Mouse (Mus musculus) MEL (cell line): ENCODE measurements around the gene Leng1. TPM values are rescaled to one million over a fixed set of nuclear protein-coding genes. Genes with fewer than 3 reads are reported as not detected.
A peak's percentile ranks its signal among the peaks of the same experiment; 100 is the strongest.
"Not testable (repeated sequence)": the region's sequence is repeated elsewhere in the genome, so short reads cannot be mapped to it uniquely, and the experiment has no call there.

Experiments
- DNase-seq: peaks from one replicate; pipeline ENCODE4 v3.0.0; 2011; ENCODE audit warnings: low read depth, low spot score
- H3K27ac ChIP-seq: 2 replicates; pipeline ENCODE4 v1.5.1; 2012; ENCODE audit warnings: low read depth, mild to moderate bottlenecking, control low read depth, low read length, moderate library complexity; ENCODE audit not compliant: control insufficient read depth
- H3K27me3 ChIP-seq, 2 experiments: fragments of 150-350 bp in 1 of 2; sonication (generic) in 1 of 2; 2 replicates each; pipeline ENCODE4 v1.6.1; 2012; ENCODE audit warnings: low read length in 2 of 2, mild to moderate bottlenecking in 2 of 2, improper control_type of control experiment in 1 of 2, moderate library complexity in 1 of 2; ENCODE audit not compliant: insufficient read depth in 2 of 2, control insufficient read depth in 1 of 2
- H3K36me3 ChIP-seq, 2 experiments: 2 replicates each; pipeline ENCODE4 v1.6.1; 2012 to 2014; ENCODE audit warnings: low read length in 2 of 2, improper control_type of control experiment in 1 of 2, inconsistent platforms in 1 of 2, mild to moderate bottlenecking in 1 of 2; ENCODE audit not compliant: insufficient read depth in 2 of 2, control insufficient read depth in 1 of 2
- H3K4me1 ChIP-seq, 2 experiments: fragments of 150-350 bp in 1 of 2; sonication (generic) in 1 of 2; 2 replicates each; pipeline ENCODE4 v1.6.1; 2012; ENCODE audit warnings: low read length in 2 of 2, improper control_type of control experiment in 1 of 2, mild to moderate bottlenecking in 1 of 2; ENCODE audit not compliant: insufficient read depth in 2 of 2, control insufficient read depth in 1 of 2
- H3K4me3 ChIP-seq, 2 experiments: fragments of 150-350 bp in 1 of 2; sonication (generic) in 1 of 2; 2 replicates each; pipeline ENCODE4 v1.5.1; 2012; ENCODE audit warnings: low read depth in 2 of 2, low read length in 2 of 2, mild to moderate bottlenecking in 2 of 2, moderate library complexity in 2 of 2, control low read depth in 1 of 2, improper control_type of control experiment in 1 of 2; ENCODE audit not compliant: control insufficient read depth in 1 of 2, insufficient read depth in 1 of 2
- H3K79me2 ChIP-seq: 2 replicates; pipeline ENCODE4 v1.6.1; 2012; ENCODE audit warnings: mild to moderate bottlenecking, low read length, moderate library complexity; ENCODE audit not compliant: control insufficient read depth, poor library complexity, insufficient read depth
- H3K9ac ChIP-seq: 2 replicates; pipeline ENCODE4 v1.6.1; 2012; ENCODE audit warnings: low read depth, mild to moderate bottlenecking, control low read depth, low read length, moderate library complexity; ENCODE audit not compliant: control insufficient read depth, poor library complexity, severe bottlenecking
- H3K9me3 ChIP-seq: fragments of 150-350 bp; sonication (generic); replicated peaks from 2 replicates; pipeline ENCODE4 v1.6.1; 2012; ENCODE audit warnings: mild to moderate bottlenecking, low read length, improper control_type of control experiment, moderate library complexity; ENCODE audit not compliant: insufficient read depth
- CHD1 ChIP-seq: IDR thresholded peaks from 2 replicates; pipeline ENCODE4 v1.6.1; 2012; ENCODE audit warnings: low read depth, mild to moderate bottlenecking, inconsistent platforms, low read length, improper control_type of control experiment
- ETS1 ChIP-seq: IDR thresholded peaks from 2 replicates; pipeline ENCODE4 v1.6.1; 2012; ENCODE audit warnings: low read depth, mild to moderate bottlenecking, inconsistent platforms, low read length, improper control_type of control experiment, moderate library complexity
- GATA1 ChIP-seq: IDR thresholded peaks from 2 replicates; pipeline ENCODE4 v1.6.1; 2011; ENCODE audit warnings: low read depth, low read length, improper control_type of control experiment
- JUND ChIP-seq: IDR thresholded peaks from 2 replicates; pipeline ENCODE4 v1.6.1; 2011; ENCODE audit warnings: low read depth, mild to moderate bottlenecking, improper control_type of control experiment, low read length
- KAT2A ChIP-seq: conservative IDR thresholded peaks from 2 replicates; pipeline ENCODE4 v1.6.1; 2012; ENCODE audit warnings: low read depth, low read length, improper control_type of control experiment, inconsistent platforms
- MAX ChIP-seq: IDR thresholded peaks from 2 replicates; pipeline ENCODE4 v1.6.1; 2011; ENCODE audit warnings: low read length, improper control_type of control experiment
- MXI1 ChIP-seq: IDR thresholded peaks from 2 replicates; pipeline ENCODE4 v1.6.1; 2011; ENCODE audit warnings: mild to moderate bottlenecking, low read depth, low read length, improper control_type of control experiment
- MYC ChIP-seq: IDR thresholded peaks from 2 replicates; pipeline ENCODE4 v1.6.1; 2011; ENCODE audit warnings: low read depth, mild to moderate bottlenecking, low read length, improper control_type of control experiment, moderate library complexity
- NRF1 ChIP-seq: IDR thresholded peaks from 2 replicates; pipeline ENCODE4 v1.6.1; 2014; ENCODE audit warnings: low read depth, mild to moderate bottlenecking, inconsistent platforms, low read length, improper control_type of control experiment, moderate library complexity; ENCODE audit not compliant: poor library complexity, insufficient read depth, severe bottlenecking
- POLR2A ChIP-seq, 2 experiments: IDR thresholded peaks; 2 replicates each; pipeline ENCODE4 v1.6.1; 2011 to 2012; ENCODE audit warnings: low read length in 2 of 2, mild to moderate bottlenecking in 2 of 2, control low read depth in 1 of 2, improper control_type of control experiment in 1 of 2, low read depth in 1 of 2, moderate library complexity in 1 of 2; ENCODE audit not compliant: control insufficient read depth in 1 of 2, insufficient read depth in 1 of 2, poor library complexity in 1 of 2
- RAD21 ChIP-seq: IDR thresholded peaks from 2 replicates; pipeline ENCODE4 v1.6.1; 2011; ENCODE audit warnings: mild to moderate bottlenecking, low read depth, low read length, improper control_type of control experiment
- SIN3A ChIP-seq: IDR thresholded peaks from 2 replicates; pipeline ENCODE4 v1.6.1; 2012; ENCODE audit warnings: low read length, improper control_type of control experiment, inconsistent platforms
- SMC3 ChIP-seq: IDR thresholded peaks from 2 replicates; pipeline ENCODE4 v1.6.1; 2011; ENCODE audit warnings: low read depth, low read length, improper control_type of control experiment
- TCF12 ChIP-seq: IDR thresholded peaks from 2 replicates; pipeline ENCODE4 v1.6.1; 2014; ENCODE audit warnings: low read depth, mild to moderate bottlenecking, inconsistent platforms, low read length, improper control_type of control experiment, moderate library complexity
- UBTF ChIP-seq: IDR thresholded peaks from 2 replicates; pipeline ENCODE4 v1.6.1; 2012; ENCODE audit warnings: low read depth, mild to moderate bottlenecking, inconsistent platforms, low read length, improper control_type of control experiment, moderate library complexity, borderline replicate concordance; ENCODE audit not compliant: insufficient read depth
- USF1 ChIP-seq: IDR thresholded peaks from 2 replicates; pipeline ENCODE4 v1.6.1; 2014; ENCODE audit warnings: low read depth, mild to moderate bottlenecking, inconsistent platforms, low read length, improper control_type of control experiment, moderate library complexity
- USF2 ChIP-seq, 2 experiments: IDR thresholded peaks; 2 replicates each; pipeline ENCODE4 v1.6.1; 2011 to 2012; ENCODE audit warnings: improper control_type of control experiment in 2 of 2, low read length in 2 of 2, borderline replicate concordance in 1 of 2, inconsistent platforms in 1 of 2, low read depth in 1 of 2, mild to moderate bottlenecking in 1 of 2; ENCODE audit not compliant: insufficient read depth in 1 of 2
- polyA plus RNA-seq, 2 experiments: library from polyadenylated mRNA; stranded (reverse) in 1 of 2; unstranded in 1 of 2; fragments of >175 nt in 1 of 2; fragments of >200 nt in 1 of 2; gene quantifications; 2 replicates each; pipeline versions ENCODE4 v1.2.1 to v1.2.4; 2012; ENCODE audit warnings: low replicate concordance in 2 of 2, low read depth in 1 of 2; ENCODE audit not compliant: insufficient read length in 2 of 2, insufficient read depth in 1 of 2, missing spikeins in 1 of 2
- total RNA-seq: library from RNA; depleted of rRNA; stranded (reverse); fragments of 300-350 nt; gene quantifications from 2 replicates; pipeline ENCODE4 v1.2.3, GENCODE M21; 2012

The Leng1 gene
- total and polyA plus RNA-seq, 3 experiments, result 11.0 to 11.3 TPM; not detected in 1

GRCm38 (mm10) chr7:3706343-3706934, 40.8 kb upstream of the Leng1 start:
- peak overlapping the region; percentile 99 for H3K9ac ChIP-seq
- TF ChIP-seq USF1, result no peak
- TF ChIP-seq TCF12, result no peak
- TF ChIP-seq MYC, result peak; percentile 55
- TF ChIP-seq NRF1, result no peak
- TF ChIP-seq CHD1, result peak; percentile 68; the same call in 1 of the 2 replicates
- no peak; the same call in 1 of the 2 replicates for TF ChIP-seq SIN3A
- TF ChIP-seq USF2 (IDR thresholded peaks at IDR 0.05; ENCODE audit: borderline replicate concordance in 1 of 2, insufficient read depth in 1 of 2, low read depth in 1 of 2, low read length in 2 of 2), result no peak
- TF ChIP-seq KAT2A, result 0 out of 2 replicates have a peak, but pooled peaks have one; percentile 15
- TF ChIP-seq UBTF, result no peak
- TF ChIP-seq MXI1, result no peak
- no peak for TF ChIP-seq JUND
- TF ChIP-seq MAX, result peak; percentile 54; the same call in 1 of the 2 replicates
- TF ChIP-seq ETS1, result no peak
- no peak for TF ChIP-seq RAD21
- no peak for TF ChIP-seq GATA1
- no peak for TF ChIP-seq POLR2A (IDR thresholded peaks at IDR 0.05; ENCODE audit: control insufficient read depth in 1 of 2, insufficient read depth in 1 of 2, low read depth in 1 of 2, low read length in 2 of 2, poor library complexity in 1 of 2)
- TF ChIP-seq SMC3, result peak; percentile 18; the same call in 1 of the 2 replicates
- TF ChIP-seq, all 39 proteins: peak for 5
- no peaks in the 10 kb centered on the region for H3K9me3 ChIP-seq
- H3K79me2 ChIP-seq, result peaks cover 28% of the 10 kb centered on the region
- H3K36me3 ChIP-seq, result peaks cover 6 to 18% of the 10 kb centered on the region in 2 experiments
- no peaks in the 10 kb centered on the region for H3K27me3 ChIP-seq
- DNase-seq, result peak; percentile 55
- H3K4me3 ChIP-seq, result peak overlapping the region; percentile 49 to 99
- peaks cover 0 to 8% of the 10 kb centered on the region in 2 experiments; a peak in 1 of 4 replicates for H3K4me1 ChIP-seq
- peak overlapping the region; percentile 98 for H3K27ac ChIP-seq

GRCm38 (mm10) chr7:3705911-3706310, 40.3 kb upstream of the Leng1 start:
- DNase-seq, result peak; percentile 43
- H3K79me2 ChIP-seq, result peaks cover 28% of the 10 kb centered on the region
- peak in 1 of 2 experiments; percentile 22; a peak in 1 of 4 replicates for TF ChIP-seq POLR2A (IDR thresholded peaks at IDR 0.05; ENCODE audit: control insufficient read depth in 1 of 2, insufficient read depth in 1 of 2, low read depth in 1 of 2, low read length in 2 of 2, poor library complexity in 1 of 2)
- no peak for TF ChIP-seq TCF12
- H3K4me1 ChIP-seq, result peaks cover 0 to 8% of the 10 kb centered on the region in 2 experiments; a peak in 1 of 4 replicates
- H3K36me3 ChIP-seq, result peaks cover 6 to 18% of the 10 kb centered on the region in 2 experiments
- H3K4me3 ChIP-seq, result peak overlapping the region; percentile 49 to 99
- H3K27me3 ChIP-seq, result no peaks in the 10 kb centered on the region
- H3K27ac ChIP-seq, result peak overlapping the region; percentile 98
- H3K9ac ChIP-seq, result peak overlapping the region; percentile 99
- H3K9me3 ChIP-seq, result no peaks in the 10 kb centered on the region

- H3K9me3 ChIP-seq, H3K4me1 ChIP-seq, H3K27me3 ChIP-seq: not testable (repeated sequence)
- Histone ChIP-seq H3K9ac (peak overlapping the region; percentile 99), H3K36me3 (peaks cover 6 to 18% of the 10 kb centered on the region in 2 experiments), H3K79me2 (peaks cover 28% of the 10 kb centered on the region), H3K27ac (peak overlapping the region; percentile 98), H3K4me3 (peak overlapping the region; percentile 73 to 99)
- peak; percentile 38 for DNase-seq
These were observed 39.8 kb upstream of the Leng1 start for GRCm38 (mm10) chr7:3705461-3705860.
